Mouse (Mus musculus) embryo, embryonic 10.5 days (tissue): ENCODE measurements at regions not wholly inside any gene's neighbourhood (a gene's known extent, or its start where the extent isn't known, plus 50 kb on each side); places are given as distances from the start of the nearest gene placed in this dataset.

ENCODE experiments used
- DNase-seq: peaks from one replicate; pipeline ENCODE4 v3.0.0-alpha.2; 2015; ENCODE audit warnings: low spot score

GRCm38 (mm10) chr8:115428022-115428421 lies 279.6 kb downstream of the Maf start:
- DNase-seq = no peak

GRCm38 (mm10) chr8:115427490-115427889 lies 280.1 kb downstream of the Maf start:
- no peak for DNase-seq

GRCm38 (mm10) chr8:115426543-115426942 lies 281.1 kb downstream of the Maf start:
- DNase-seq = no peak

GRCm38 (mm10) chr8:115425360-115425759 lies 282.2 kb downstream of the Maf start:
- peak; percentile 59 for DNase-seq

- DNase-seq = no peak
These were observed 283.9 kb downstream of the Maf start for GRCm38 (mm10) chr8:115423682-115424081.

- no peak for DNase-seq
These were observed 284.5 kb downstream of the Maf start for GRCm38 (mm10) chr8:115423056-115423455.

- no peak for DNase-seq
These were observed 287.1 kb downstream of the Maf start for GRCm38 (mm10) chr8:115420536-115420935.

- DNase-seq = no peak
These were observed 287.5 kb downstream of the Maf start for GRCm38 (mm10) chr8:115420131-115420530.

GRCm38 (mm10) chr8:115418056-115418455 lies 289.5 kb downstream of the Maf start:
- no peak for DNase-seq

- DNase-seq = peak; percentile 39
These were observed 293.5 kb downstream of the Maf start for GRCm38 (mm10) chr8:115414061-115414473.

GRCm38 (mm10) chr8:115411756-115412155 lies 295.8 kb downstream of the Maf start:
- DNase-seq = no peak

GRCm38 (mm10) chr8:115411061-115411460 lies 296.5 kb downstream of the Maf start:
- DNase-seq = no peak

- no peak for DNase-seq
These were observed 297.4 kb downstream of the Maf start for GRCm38 (mm10) chr8:115410191-115410590.

- no peak for DNase-seq
These were observed 300.1 kb downstream of the Maf start for GRCm38 (mm10) chr8:115407535-115407934.

GRCm38 (mm10) chr8:115403601-115404000 lies 304.0 kb downstream of the Maf start:
- no peak for DNase-seq

GRCm38 (mm10) chr8:115402471-115403197 lies 305.0 kb downstream of the Maf start:
- DNase-seq = peak; percentile 56
